Mouse (Mus musculus): Measurements from ENCODE around the gene Gm42688. TPM values are rescaled to one million over a fixed set of nuclear protein-coding genes. Genes with fewer than 3 reads are reported as not detected.

The Gm42688 gene
- total and polyA plus RNA-seq, 3 experiments, result 2.5 to 3.9 (median 2.9) TPM

DNA sequence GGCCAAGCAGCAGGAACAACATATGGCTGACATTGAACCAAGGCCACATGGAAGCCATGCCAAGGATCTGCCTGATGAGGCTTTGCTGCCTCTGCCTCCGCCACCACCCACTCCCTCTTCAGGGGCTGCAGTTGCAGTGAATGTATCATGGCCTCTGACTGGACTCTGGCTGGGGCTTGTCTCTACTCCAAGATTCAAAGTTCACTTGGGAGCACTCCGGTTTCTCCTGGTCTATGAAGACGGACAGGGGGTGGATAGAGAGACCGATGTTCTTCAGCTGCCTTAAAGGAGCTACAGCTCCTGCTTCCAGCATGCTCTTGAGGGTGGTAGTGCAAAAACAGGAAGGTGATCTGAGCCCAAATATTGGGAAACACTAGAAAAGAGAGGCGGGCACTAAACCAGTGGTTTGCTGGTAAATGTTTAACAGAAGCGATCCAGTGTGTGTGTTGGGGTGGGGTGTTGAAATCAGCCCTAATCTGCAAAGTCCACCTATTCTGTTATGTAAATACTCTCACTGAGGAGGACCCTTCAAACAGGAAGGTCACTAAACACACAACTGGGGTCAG, 30.1 kb downstream of the Gm42688 start:
- no peak for TF ChIP-seq GATA1 (IDR thresholded peaks at IDR 0.05; ENCODE audit: borderline replicate concordance, low read length)
- no peak for TF ChIP-seq TAL1 (conservative IDR thresholded peaks at IDR 0.05; ENCODE audit: low read depth, low read length)
- no peak for TF ChIP-seq CTCF (IDR thresholded peaks at IDR 0.05; ENCODE audit: low read depth, low read length)
- TF ChIP-seq POLR2AphosphoS5 (IDR thresholded peaks at IDR 0.05; ENCODE audit: insufficient replicate concordance, low read depth, low read length), result no peak
- no peak for TF ChIP-seq GATA2 (IDR thresholded peaks at IDR 0.05; ENCODE audit: borderline replicate concordance, low read depth, low read length)
- ATAC-seq (ENCODE audit: extremely low read depth, insufficient number of reproducible peaks, low FRiP score, poor library complexity, severe bottlenecking) (no peak), DNase-seq (ENCODE audit: low spot score) (no peak)
- no peaks in the 10 kb centered on the region for H3K9me3 ChIP-seq (replicated peaks)
- no peaks in the 10 kb centered on the region; the same call in 1 of the 2 replicates for H3K27me3 ChIP-seq (ENCODE audit: insufficient read depth, low read length)
- no peak overlapping the region for H3K4me3 ChIP-seq (ENCODE audit: low read depth, low read length)
- H3K36me3 ChIP-seq (replicated peaks), result peaks cover 10% of the 10 kb centered on the region
- peaks cover 32% of the 10 kb centered on the region for H3K4me1 ChIP-seq (ENCODE audit: insufficient read depth, low read depth, low read length)

DNA sequence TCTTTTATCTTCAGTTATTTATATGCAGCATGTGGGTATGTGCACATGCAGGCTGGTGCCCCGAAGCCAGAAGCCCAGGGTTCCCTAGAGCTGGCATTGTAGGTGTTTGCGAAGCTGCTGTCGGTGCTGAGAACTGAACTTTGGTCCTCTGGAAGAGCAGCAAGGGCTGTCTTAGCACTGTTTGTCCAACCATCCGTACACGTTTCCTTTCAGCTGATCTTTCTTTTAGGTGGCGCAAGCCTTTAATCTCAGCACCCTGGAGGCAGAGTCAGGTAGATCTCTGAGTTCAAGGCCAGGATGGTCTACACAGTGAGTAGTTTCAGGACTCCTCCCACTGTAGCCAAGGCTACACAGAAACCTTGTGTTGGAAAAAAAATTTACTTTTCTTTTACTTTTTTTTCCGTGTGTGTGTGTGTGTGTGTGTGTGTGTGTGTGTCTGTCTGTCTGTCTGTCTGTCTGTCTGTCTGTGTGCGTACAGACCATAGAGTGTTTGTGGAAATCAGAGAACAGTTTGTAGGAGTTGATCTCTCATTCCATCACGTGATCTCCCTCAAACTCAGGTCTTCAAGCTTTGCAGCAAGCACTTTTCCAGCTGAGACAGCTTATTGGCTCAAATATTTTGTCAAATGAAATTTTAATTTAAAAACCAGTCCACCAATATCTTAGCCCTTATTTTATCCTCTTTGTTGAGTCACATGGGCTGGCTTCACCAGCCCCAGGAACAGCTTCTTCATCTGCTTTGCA, 30.9 kb downstream of the Gm42688 start:
- H3K27me3 ChIP-seq (ENCODE audit: insufficient read depth, low read length), result no peaks in the 10 kb centered on the region; the same call in 1 of the 2 replicates
- TF ChIP-seq GATA1 (IDR thresholded peaks at IDR 0.05; ENCODE audit: borderline replicate concordance, low read length), result no peak
- TF ChIP-seq CTCF (IDR thresholded peaks at IDR 0.05; ENCODE audit: low read depth, low read length), result no peak
- TF ChIP-seq GATA2 (IDR thresholded peaks at IDR 0.05; ENCODE audit: borderline replicate concordance, low read depth, low read length), result no peak
- no peak for TF ChIP-seq POLR2AphosphoS5 (IDR thresholded peaks at IDR 0.05; ENCODE audit: insufficient replicate concordance, low read depth, low read length)
- no peak for TF ChIP-seq TAL1 (conservative IDR thresholded peaks at IDR 0.05; ENCODE audit: low read depth, low read length)
- no peak for ATAC-seq (ENCODE audit: extremely low read depth, insufficient number of reproducible peaks, low FRiP score, poor library complexity, severe bottlenecking)
- peaks cover 10% of the 10 kb centered on the region for H3K36me3 ChIP-seq (replicated peaks)
- peaks cover 40% of the 10 kb centered on the region for H3K4me1 ChIP-seq (ENCODE audit: insufficient read depth, low read depth, low read length)
- DNase-seq (ENCODE audit: low spot score), result no peak
- no peak overlapping the region for H3K4me3 ChIP-seq (ENCODE audit: low read depth, low read length)
- no peaks in the 10 kb centered on the region for H3K9me3 ChIP-seq (replicated peaks)

DNA sequence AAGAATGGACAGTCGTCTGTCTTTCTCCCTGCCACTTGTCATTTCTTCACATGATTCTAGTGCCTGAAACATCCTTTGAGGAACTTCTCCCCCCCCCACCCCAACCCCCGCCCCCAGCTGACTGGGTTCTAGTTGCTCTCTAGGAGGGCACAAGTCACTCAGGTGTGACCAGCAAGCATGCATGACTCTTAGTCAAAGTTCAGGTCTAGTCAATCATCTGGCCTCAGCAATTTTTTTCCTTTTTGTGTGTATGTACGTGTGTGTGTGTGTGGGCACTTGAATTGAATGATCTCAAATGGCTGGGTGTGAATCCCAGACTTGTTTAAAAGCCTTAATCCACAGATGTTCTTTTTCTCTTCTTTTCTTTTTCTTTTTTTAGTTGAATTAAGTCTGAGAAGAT, 32.8 kb downstream of the Gm42688 start:
- no peak for DNase-seq (ENCODE audit: low spot score)
- TF ChIP-seq GATA1 (IDR thresholded peaks at IDR 0.05; ENCODE audit: borderline replicate concordance, low read length), result no peak
- no peak for TF ChIP-seq TAL1 (conservative IDR thresholded peaks at IDR 0.05; ENCODE audit: low read depth, low read length)
- no peak for TF ChIP-seq CTCF (IDR thresholded peaks at IDR 0.05; ENCODE audit: low read depth, low read length)
- no peak for TF ChIP-seq GATA2 (IDR thresholded peaks at IDR 0.05; ENCODE audit: borderline replicate concordance, low read depth, low read length)
- TF ChIP-seq POLR2AphosphoS5 (IDR thresholded peaks at IDR 0.05; ENCODE audit: insufficient replicate concordance, low read depth, low read length), result no peak
- peaks cover 10% of the 10 kb centered on the region for H3K36me3 ChIP-seq (replicated peaks)
- ATAC-seq (ENCODE audit: extremely low read depth, insufficient number of reproducible peaks, low FRiP score, poor library complexity, severe bottlenecking), result no peak
- peaks cover 55% of the 10 kb centered on the region for H3K4me1 ChIP-seq (ENCODE audit: insufficient read depth, low read depth, low read length)
- no peak overlapping the region for H3K4me3 ChIP-seq (ENCODE audit: low read depth, low read length)
- H3K27me3 ChIP-seq (ENCODE audit: insufficient read depth, low read length), result no peaks in the 10 kb centered on the region; the same call in 1 of the 2 replicates
- no peaks in the 10 kb centered on the region for H3K9me3 ChIP-seq (replicated peaks)

DNA sequence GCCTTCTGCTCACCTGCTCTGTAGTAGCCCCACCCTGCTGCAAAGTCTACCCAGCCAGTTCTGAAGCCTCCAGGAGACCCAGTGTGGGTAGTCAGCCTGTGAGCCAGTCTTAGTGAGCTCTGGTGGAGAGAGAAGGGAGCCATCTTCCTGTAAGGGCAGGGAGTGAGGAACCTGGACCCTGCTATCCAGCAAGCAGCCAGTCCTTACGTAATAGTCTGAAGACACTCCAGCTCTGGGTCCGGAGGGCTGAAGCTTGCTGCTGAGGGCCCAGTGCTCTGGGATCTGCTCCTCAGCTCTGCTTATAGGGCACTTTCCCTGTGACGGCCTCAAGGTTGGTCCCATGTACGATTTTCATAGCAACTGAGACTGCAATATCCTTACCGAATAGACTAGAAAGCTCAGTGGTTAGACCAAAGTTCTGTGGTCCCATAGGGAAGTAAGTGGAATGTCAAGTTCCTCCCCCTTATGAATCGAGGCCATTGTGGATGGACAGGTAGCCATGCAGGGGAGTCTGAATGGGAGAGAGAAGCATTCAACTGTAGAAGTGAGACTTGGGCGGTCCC, 33.6 kb downstream of the Gm42688 start, which contains the start of gene Rtkn:
Gene Rtkn, plus strand, starts transcription at position 513 of the 563 bp plus-strand sequence.
- Histone ChIP-seq H3K4me3 (ENCODE audit: low read depth, low read length) (0 out of 2 replicates have a peak within 1 kb of the TSS, but pooled peaks have one; percentile 74), H3K9me3 (replicated peaks) (no peaks in the 10 kb centered on the region), H3K36me3 (replicated peaks) (peaks cover 12% of the 10 kb centered on the region), H3K4me1 (ENCODE audit: insufficient read depth, low read depth, low read length) (peaks cover 55% of the 10 kb centered on the region), H3K27me3 (ENCODE audit: insufficient read depth, low read length) (peaks cover 2% of the 10 kb centered on the region; the same call in 1 of the 2 replicates)
- DNase-seq (ENCODE audit: low spot score) (no peak), ATAC-seq (ENCODE audit: extremely low read depth, insufficient number of reproducible peaks, low FRiP score, poor library complexity, severe bottlenecking) (no peak)
- TF ChIP-seq TAL1 (conservative IDR thresholded peaks at IDR 0.05; ENCODE audit: low read depth, low read length) (no peak), GATA2 (IDR thresholded peaks at IDR 0.05; ENCODE audit: borderline replicate concordance, low read depth, low read length) (no peak)

DNA sequence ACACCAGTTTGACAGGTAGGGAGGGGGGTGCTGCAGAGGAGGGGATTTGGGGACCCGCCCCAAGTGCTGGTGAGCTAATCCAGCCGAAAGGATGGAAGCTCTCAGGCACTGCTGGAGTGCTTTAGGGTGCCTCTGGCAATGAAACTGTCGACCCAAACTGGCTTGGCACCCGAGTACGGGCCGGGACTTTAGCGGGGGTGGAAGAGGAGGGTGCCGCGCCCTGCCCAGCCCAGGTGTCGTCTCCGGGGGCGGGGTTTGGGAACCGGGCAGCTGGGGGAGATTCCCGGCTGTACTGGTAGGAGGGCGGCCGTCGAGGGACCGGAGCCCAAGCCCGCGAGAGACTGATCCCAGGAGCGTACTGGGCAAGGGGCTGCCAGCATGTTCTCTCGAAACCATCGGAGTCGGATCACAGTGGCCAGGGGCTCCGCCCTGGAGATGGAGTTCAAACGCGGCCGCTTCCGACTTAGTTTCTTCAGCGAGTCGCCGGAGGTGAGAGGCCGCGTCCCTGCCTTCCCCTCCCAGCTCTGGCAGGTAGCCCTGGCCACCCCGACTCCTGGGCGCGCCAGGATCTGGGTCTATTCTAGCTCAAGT, 34.2 kb downstream of the Gm42688 start:
- no peak for DNase-seq (ENCODE audit: low spot score)
- H3K4me1 ChIP-seq (ENCODE audit: insufficient read depth, low read depth, low read length), result peaks cover 55% of the 10 kb centered on the region

More for the DNA sequence above, 34.2 kb downstream of the Gm42688 start:
- no peak for ATAC-seq (ENCODE audit: extremely low read depth, insufficient number of reproducible peaks, low FRiP score, poor library complexity, severe bottlenecking)
- peaks cover 3% of the 10 kb centered on the region; the same call in 1 of the 2 replicates for H3K27me3 ChIP-seq (ENCODE audit: insufficient read depth, low read length)
- no peaks in the 10 kb centered on the region for H3K9me3 ChIP-seq (replicated peaks)
- no peak for TF ChIP-seq TAL1 (conservative IDR thresholded peaks at IDR 0.05; ENCODE audit: low read depth, low read length)
- no peak for TF ChIP-seq GATA2 (IDR thresholded peaks at IDR 0.05; ENCODE audit: borderline replicate concordance, low read depth, low read length)
- no peak for TF ChIP-seq CTCF (IDR thresholded peaks at IDR 0.05; ENCODE audit: low read depth, low read length)
- no peak for TF ChIP-seq GATA1 (IDR thresholded peaks at IDR 0.05; ENCODE audit: borderline replicate concordance, low read length)
- TF ChIP-seq POLR2AphosphoS5 (IDR thresholded peaks at IDR 0.05; ENCODE audit: insufficient replicate concordance, low read depth, low read length), result no peak
- H3K36me3 ChIP-seq (replicated peaks), result peaks cover 12% of the 10 kb centered on the region
- no peak overlapping the region for H3K4me3 ChIP-seq (ENCODE audit: low read depth, low read length)

Data from G1E (cell line).